Mouse (Mus musculus): ENCODE data around the gene Rin1.

The Rin1 gene

DNA sequence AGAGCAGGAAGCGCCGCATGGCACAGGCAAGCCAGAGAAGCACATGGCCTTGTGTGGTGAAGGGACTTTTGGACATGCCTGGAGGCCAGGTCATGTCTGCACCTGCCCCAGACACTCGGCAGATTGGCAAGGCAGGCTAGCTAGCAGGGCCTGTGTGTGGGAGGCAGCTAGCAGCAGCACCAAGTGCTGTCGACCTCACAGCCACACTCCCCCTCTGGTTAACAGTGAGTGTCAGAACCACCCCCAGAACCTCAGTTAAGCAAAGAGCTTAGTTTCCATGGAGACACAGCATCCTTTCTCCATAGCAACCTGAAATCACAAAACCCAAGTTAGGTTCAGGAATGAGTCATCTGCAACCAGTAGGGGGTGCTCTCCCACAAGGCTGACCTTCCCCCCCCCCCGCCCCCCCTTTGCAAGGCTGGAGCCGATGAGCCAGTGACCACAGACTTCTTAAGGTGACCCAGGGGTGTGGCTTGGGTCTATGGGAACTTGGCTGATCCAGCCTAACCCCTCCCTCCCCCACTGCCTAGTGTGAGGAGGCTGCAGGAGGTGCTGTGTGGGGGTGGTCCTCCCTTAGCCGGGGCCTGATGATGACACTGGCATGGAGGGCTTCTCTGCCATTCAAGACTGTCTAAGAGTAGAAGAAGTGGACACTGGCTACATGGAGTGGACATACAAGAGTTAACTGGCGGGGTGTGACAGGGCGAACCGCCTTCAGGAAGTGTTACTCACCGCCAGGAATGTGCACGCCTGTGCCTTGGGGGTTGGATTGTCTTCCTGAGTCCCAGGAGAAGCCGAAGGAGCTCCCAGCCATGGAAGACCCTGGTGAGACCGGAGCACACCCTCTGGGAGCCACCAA is at the start of gene Rin1:
Rin1 (plus strand) TSS at position 435 of the 859 bp plus-strand sequence.
- DNase-seq (ENCODE audit: low read depth, low spot score): peak; percentile 89

DNA sequence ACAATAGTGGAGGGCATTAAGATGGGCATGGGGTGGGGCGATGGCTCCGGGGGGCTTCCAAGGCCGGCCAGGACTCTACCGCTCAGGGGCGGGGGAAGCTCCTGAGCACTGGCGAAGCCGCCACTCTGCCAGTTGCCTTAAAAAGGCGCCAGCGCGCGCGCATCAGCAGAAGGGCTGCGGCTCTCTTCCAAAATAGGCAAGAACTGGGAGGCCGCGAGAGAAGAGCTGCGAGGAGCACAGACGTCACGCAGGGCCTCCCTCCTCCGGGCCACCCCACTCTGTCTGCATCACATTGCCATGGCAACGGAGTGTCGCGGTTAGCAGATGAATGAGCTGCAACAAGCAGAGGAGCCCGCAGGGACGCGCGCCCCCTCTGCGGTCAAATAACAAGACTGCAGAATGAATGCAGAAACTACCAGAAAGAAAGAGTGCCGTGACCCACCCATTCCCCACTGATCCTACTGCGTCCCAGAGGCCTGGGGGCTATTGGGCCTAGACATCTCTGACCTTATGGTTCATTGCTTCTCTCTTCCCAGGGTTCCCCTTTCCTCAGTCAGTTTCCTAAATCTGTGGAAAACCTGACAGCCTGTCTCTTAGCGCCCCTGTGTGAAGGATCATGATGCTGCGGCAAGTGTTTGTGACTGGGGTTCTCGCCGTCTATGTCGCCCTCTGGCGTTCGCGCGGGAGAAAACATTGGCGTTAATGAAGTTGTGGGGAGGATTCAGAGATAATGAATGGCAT is 48.4 kb upstream of the Rin1 start:
- peak; percentile 95 for DNase-seq (ENCODE audit: low read depth, low spot score)

DNA sequence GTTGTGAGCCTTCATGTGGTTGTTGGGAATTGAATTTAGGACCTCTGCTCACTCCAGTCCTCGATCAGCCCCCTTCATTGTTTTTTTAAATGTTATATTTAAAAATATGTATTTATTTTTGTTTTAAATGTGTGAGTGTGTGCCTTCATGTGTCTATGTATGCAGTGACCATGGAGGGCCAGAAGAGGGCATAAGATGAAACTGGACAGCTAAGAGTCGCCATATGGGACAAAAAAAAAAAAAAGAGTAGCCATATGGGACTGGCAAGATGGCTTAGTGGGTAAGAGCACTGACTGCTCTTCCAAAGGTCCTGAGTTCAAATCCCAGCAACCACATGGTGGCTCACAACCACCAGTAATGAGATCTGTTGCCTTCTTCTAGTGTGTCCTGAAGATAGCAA is 46.6 kb upstream of the Rin1 start:
- peak; percentile 67 for DNase-seq (ENCODE audit: low read depth, low spot score)

DNA sequence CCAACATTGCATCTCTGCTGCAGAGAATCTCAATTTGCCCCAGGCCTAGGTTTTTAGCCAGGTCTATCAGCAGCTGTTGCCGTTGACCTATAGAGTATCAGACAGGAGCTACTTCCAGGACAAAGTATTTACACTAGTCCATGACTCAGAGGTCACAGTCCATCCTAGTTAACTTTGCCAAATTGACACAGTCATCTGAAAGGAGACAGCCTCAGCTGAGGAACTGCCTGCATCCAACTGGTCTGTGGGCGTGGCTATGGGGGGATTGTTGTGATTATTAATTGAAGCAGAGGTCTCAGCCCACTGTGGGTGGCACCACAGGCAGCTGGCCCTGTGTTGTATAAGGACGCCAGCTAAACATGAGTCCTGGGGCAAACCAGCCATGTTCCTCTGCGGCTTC is 45.4 kb upstream of the Rin1 start:
- no peak for DNase-seq (ENCODE audit: low read depth, low spot score)

DNA sequence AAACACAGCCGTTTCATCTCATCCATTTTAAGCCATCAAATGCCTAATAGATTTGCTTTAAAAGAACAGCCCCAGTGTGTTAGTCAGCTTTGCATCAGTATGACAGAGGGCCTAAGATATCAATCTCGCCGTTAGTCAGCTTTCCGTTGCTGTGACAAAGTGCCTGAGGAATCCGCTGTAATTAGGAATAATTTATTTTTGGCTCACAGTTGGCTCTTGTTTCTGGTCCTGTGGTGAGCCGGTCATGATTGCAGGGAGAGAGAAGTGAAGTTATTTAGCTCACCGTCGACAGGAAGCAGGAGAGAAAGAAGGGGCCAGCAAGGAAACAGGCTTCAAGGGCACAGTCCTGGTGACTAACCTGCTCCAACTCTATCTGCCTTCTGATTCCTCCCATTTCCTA is 37.1 kb upstream of the Rin1 start:
- DNase-seq (ENCODE audit: low read depth, low spot score): no peak

DNA sequence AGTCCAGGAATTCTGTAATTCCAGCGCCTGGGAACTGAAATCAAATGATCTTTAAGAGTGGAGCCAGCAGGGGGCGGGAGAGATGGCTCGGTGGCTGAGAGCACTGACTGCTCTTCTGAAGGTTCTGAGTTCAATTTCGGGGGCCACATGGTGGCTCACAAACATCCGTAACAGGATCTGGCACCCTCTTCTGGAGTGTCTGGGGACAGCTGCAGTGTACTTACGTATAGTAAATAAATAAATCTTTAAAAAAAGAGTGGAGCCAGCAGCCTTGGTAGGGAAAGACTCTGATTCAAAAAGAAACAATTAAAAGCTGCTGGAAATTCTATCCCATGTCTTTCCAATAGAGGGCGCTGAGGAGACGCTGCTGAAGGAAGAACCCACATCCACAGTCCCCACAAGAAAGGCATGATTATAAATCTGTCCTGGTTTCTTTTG is 35.3 kb upstream of the Rin1 start:
- DNase-seq (ENCODE audit: low read depth, low spot score): peak; percentile 89

DNA sequence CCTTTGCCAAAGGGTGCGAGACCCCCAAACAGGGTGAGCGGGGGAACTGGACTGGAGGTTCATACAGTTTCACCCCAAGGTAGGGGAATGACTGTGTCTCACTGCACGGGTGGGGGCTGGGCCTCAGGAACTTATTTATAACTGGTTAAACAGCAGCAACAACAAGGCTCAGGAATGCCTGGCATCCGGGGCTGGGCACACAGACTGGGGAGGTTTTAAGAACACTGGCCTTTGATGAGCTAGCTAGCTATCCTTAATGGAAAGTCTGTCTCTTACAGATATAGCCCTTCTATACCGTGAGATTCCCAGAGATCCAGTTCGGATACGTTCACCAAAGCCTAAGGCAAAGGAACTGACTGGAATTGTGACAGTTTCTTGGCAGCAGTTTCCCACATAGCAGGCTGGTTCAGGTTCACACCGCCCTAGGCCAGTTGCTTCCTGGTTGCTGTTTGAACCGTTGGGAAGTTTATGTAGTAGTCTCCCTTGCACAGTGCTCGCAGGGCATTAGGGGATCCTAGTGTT is 34.0 kb upstream of the Rin1 start:
- DNase-seq (ENCODE audit: low read depth, low spot score): peak; percentile 81

DNA sequence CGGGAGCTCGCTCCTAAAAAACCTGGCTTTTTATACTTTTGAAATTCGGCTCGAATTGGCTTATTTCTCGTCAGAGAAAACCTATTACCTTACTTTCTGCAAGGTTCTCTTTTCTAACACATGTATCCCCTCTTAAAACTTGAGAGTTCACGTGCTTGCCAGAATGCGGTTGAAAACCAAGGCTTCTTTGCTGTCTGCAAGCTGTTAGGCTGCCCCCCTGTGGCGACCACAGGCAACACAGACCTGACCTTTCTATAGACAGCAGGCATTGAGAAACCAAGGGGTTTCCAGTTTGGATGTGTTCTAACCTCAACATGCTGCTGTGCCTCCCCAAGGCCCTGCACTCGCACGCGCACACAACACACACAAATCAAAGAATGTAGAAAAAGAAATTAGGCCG is 33.5 kb upstream of the Rin1 start:
- peak; percentile 93 for DNase-seq (ENCODE audit: low read depth, low spot score)

DNA sequence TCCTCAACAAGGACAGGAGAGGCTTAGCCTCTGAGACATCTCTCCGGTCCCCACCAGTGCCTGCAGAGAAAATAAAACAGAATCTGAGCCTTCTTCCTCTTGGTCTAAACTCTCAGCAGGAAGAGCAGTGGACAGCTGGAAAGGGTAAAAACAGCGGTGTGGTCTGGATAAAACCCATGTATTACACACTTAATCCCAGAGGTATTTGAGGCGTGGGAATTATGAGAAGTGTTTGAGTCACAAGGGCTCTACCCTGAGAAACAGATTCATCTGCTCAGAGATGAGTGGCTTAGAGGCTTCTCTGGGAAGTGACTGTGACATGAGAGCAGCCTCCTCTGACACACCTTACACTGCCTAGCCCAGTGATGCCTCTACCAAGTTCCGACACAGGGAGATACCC is 32.7 kb upstream of the Rin1 start:
- no peak for DNase-seq (ENCODE audit: low read depth, low spot score)

DNA sequence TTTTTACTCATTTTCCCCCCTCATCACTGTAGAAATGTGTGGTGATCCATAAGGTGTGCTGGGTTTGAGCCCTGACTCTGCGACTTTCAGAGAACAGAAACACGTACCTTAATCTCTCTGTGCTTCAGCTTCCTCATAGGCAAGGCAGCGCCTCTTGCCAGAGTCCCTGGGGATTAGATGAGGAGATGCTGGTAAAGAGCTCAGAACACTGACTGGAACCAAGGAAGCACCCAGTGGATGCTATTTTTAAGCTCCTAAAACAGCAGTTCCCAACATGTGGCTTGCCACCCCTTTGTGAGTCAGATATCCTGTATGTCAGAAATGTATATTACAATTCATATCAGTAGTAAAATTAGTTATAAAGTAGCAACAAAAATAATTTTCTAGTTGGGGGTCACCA is 32.1 kb upstream of the Rin1 start:
- DNase-seq (ENCODE audit: low read depth, low spot score): no peak

DNA sequence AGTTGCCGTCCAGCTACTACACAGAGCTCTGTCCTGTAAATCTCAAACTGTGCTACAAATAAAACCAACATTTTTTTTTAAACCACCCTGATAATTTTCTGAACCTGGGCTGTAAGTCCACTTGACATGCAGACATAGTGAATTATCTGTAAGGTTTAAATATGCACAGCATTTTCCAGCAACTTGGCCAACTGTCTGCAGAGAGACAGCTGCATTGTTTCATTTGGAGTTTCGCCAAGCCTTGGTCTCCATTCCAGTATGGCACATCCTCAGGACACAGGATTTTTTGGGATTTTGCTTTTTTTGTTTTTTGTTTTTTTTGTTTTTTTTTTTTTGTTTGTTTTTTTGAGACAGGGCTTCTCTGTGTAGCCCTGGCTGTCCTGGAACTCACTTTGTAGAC is 28.9 kb upstream of the Rin1 start:
- DNase-seq (ENCODE audit: low read depth, low spot score): no peak

DNA sequence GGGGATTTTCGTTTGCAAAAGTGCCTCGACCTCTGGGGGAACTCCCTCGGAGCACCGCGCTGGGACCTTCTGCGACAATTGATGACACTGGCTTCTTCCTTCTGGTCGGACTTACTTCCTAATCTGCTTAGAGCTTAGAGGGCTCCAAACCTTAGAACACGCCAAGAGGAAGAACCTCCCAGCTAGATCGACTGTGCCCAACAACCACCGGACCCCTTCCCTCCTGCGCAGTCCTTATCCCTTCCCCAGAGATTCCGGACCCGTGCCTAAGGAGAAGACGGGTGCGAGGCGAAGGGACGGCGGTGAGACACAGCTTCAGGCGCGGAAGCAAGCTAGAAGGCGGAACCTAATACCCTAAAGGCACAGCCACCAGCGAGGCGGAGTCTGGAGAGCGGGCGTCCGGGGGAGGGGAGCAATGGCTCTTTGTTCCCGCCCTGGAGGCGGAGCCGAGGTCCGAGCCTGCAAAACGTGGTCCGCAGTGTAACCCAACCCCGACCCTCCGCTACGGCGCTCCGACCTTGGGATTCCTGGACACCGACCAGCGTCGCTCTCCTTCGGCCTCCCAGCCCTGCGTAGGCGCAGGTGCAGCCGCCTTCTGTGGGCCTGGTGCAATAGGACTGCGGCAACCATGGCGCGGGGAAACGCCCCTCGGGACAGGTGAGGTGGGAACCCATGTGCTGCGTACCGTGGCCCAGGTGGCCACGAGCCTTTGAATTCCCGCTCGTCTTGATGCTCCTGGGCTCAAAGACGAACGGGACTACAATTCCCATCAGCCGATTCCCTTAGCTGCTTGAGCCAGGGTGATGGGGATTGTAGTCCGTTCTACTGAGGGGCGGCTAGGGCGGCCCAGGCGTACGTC is 26.4 kb upstream of the Rin1 start, which contains the start of gene Slc29a2:
Slc29a2 (plus strand) TSS at position 240 of the 859 bp plus-strand sequence.
- DNase-seq (ENCODE audit: low read depth, low spot score): peak; percentile 95

DNA sequence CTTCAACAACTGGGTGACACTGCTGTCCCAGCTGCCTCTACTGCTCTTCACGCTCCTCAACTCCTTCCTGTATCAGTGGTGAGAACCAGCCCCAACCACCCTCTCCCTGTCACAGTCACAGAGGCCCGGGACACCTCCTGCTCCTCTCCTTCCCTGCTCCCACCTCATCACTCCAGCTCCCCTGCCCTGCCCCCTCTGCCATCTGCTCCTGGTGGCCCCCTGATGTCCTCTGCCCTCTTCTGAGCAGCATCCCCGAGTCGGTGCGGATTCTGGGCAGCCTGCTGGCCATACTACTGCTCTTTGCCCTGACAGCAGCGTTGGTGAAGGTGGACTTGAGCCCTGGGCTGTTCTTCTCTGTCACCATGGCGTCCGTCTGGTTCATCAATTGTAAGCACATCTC is 24.2 kb upstream of the Rin1 start:
- no peak for DNase-seq (ENCODE audit: low read depth, low spot score)

DNA sequence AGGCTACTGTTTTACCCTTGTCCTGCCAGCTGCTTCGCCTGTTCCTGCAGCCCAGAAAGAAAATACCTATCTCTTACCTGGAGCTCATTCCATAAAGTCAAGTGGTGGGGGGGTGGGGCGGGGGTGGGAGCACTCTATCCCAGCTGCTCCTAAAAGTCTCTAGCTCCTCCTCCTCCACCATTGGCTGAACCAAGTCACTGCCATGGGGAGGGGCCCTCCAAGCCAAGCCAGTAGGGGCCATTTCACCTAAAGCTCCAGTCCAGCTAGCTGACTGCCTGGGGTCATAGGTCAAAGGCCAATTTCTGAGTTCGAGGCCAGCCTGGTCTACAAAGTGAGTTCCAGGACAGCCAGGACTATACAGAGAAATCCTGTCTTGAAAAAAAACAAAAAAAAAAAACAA is 17.6 kb upstream of the Rin1 start:
- DNase-seq (ENCODE audit: low read depth, low spot score): no peak

DNA sequence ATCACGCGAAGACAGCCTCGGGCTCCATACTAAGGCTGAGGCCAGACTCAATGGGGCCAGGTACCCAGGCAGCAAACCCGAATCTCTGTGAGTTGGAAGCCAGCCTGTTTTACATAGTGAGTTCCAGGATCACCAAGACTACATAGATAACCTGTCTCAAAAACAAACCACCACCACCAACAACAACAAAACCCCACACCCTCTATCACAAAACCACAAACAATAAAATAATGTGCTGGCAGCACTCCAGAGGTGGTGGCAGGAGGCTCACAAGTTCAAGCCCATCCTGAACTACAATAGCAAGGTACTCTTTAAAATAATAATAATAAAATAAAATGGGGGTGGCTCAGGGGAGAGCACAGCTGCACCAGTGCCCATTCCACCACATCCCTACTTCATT is 13.7 kb upstream of the Rin1 start:
- no peak for DNase-seq (ENCODE audit: low read depth, low spot score)

DNA sequence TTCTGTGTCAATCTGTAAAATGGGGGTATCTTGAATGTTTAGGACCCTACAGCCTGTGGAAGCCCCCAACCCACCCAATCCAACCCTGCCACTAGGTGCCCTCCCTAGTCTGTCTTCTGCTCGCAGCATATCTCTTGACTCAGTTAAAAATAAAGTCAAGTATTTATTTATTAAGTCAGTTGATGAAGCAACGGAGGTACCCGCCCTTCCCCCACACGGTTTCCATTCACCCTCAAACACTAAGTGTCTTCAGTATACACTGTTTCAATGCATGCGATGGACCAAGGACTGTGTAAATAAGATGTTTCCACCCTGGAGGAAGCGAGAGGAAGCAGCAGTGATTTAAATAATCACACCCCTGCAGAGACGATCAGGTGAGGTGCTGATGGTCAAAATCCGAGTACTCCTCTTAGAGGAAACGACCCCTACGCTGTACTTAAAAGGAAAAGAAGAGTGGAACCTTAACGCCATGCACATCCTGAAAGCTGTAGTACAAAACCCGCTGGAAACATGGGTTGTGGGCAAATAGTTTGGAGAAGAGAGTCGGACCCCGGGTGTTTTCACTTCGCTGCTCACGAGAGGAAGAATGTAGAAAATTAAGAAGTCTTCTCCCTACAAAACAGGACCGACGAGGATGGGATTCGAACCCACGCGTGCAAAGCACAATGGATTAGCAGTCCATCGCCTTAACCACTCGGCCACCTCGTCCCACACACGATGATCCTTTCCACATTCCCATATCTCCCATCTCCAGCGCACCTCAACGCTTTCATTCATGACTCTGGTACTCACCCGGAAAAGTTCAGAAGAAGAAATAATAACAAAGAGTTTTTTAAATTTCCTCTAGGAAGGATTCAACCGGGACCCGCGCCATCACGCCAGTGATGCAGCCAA is 12.4 kb upstream of the Rin1 start:
- peak; percentile 85 for DNase-seq (ENCODE audit: low read depth, low spot score)

DNA sequence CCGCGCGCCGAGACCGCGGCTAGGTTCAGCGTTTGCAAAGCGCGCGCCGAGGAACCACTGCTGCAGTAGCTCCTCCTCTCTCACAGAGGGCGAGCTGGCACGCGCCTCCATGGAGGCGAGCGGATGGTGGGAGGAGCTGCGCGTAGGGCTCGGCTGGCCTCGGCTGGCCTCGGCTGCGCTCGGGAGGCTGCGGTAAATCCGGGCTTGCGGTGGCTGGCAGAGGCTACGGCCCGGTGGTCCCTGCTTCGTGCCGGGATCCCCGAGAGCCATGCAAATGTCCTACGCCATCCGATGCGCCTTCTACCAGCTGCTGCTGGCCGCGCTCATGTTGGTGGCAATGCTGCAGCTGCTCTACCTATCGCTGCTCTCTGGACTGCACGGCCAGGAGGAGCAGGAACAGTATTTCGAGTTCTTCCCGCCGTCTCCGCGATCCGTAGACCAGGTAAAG is 11.5 kb upstream of the Rin1 start, which contains the start of the genes B4gat1 and AC124502.3:
B4gat1 (plus strand) TSS at position 118 of the 448 bp plus-strand sequence.
AC124502.3 (plus strand) TSS at position 183 of the 448 bp plus-strand sequence.
- peak; percentile 87 for DNase-seq (ENCODE audit: low read depth, low spot score)

DNA sequence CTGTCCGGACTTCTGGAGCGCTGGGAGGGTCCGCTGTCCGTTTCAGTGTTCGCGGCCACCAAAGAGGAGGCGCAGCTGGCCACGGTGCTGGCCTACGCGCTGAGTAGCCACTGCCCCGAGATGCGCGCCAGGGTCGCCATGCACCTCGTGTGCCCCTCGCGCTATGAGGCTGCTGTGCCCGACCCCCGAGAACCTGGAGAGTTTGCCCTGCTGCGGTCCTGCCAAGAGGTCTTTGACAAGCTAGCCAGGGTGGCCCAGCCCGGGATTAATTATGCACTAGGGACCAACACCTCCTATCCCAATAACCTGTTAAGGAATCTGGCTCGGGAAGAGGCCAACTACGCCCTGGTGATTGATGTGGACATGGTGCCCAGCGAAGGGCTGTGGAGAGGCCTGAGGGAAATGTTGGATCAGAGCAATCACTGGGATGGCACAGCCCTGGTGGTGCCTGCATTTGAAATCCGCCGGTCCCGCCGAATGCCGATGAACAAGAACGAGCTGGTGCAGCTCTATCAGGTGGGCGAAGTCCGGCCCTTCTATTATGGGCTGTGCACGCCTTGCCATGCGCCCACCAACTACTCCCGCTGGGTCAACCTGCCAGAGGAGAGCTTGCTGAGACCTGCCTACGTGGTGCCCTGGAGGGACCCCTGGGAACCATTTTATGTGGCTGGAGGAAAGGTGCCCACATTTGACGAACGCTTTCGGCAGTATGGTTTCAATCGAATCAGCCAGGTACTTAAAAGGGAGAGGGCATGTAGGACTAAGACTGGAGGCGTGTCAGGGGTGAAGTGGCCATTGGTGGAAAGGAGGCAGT is 10.8 kb upstream of the Rin1 start:
- no peak for DNase-seq (ENCODE audit: low read depth, low spot score)

DNA sequence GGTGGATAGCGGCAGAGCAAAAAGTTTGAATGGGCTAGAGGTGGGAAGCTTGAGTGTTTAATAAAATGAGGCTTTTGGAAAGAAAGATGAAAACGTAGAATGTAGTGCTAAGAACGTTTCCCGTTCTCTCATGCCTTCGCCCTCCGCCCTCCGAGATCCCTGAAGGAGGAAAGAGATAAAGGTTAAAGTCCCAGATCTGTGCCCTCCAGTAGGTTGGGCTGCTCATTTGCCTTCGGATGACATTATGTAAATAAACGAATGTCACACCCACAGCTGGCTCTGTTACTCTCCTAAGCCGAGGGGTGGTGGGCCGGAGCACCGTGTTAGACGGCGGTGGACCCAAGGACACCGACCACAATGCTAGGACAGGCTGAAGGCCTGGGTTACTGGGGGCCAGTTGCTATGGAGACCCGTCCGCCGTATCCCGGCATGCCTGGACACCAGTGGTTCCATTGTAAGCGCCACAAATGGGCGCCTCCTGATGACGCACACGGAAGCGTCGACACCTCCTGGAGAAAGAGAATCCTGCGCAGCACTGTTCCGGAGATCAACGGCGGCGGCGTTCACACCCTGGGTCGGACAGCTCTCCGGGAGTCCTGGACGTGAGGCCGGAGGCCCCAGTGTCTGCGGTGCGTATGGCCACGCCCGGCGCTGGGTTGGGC is 9.3 kb upstream of the Rin1 start, which contains the start of gene Brms1:
Brms1 (plus strand) TSS at position 493 of the 662 bp plus-strand sequence.
- peak; percentile 94 for DNase-seq (ENCODE audit: low read depth, low spot score)

All from ES-CJ7 (cell line).